Mouse (Mus musculus) cerebellum, adult 2 months (tissue): ENCODE measurements around the gene Pdcd5.

Experiments
- CTCF ChIP-seq: fragments of 200-500 bp; IDR thresholded peaks from 2 replicates; pipeline ENCODE4 v1.5.1; 2011; ENCODE audit warnings: low read depth, mild to moderate bottlenecking, control low read depth, low read length, moderate library complexity, borderline replicate concordance; ENCODE audit not compliant: insufficient read depth
- POLR2A ChIP-seq: fragments of 200-500 bp; IDR thresholded peaks from 2 replicates; pipeline ENCODE4 v1.6.1; 2011; ENCODE audit warnings: low read length, control low read depth, borderline replicate concordance; ENCODE audit not compliant: insufficient read depth

GRCm38 (mm10) chr7:35678976-35679375 is 31.7 kb upstream of the Pdcd5 start:
- TF ChIP-seq CTCF (no peak), POLR2A (no peak)
